Mouse (Mus musculus) C2C12 (cell line): ENCODE measurements around the gene Phtf2.
A peak's percentile ranks its signal among the peaks of the same experiment; 100 is the strongest.

ENCODE experiments used
- CTCF ChIP-seq: IDR thresholded peaks from one replicate; pipeline ENCODE4 v1.5.1; 2011; ENCODE audit not compliant: control insufficient read depth, insufficient read depth, insufficient read length
- MYOG ChIP-seq: IDR thresholded peaks from one replicate; pipeline ENCODE4 v1.6.1; 2011; ENCODE audit not compliant: control insufficient read depth, insufficient read length; ENCODE audit errors: extremely low read depth

DNA sequence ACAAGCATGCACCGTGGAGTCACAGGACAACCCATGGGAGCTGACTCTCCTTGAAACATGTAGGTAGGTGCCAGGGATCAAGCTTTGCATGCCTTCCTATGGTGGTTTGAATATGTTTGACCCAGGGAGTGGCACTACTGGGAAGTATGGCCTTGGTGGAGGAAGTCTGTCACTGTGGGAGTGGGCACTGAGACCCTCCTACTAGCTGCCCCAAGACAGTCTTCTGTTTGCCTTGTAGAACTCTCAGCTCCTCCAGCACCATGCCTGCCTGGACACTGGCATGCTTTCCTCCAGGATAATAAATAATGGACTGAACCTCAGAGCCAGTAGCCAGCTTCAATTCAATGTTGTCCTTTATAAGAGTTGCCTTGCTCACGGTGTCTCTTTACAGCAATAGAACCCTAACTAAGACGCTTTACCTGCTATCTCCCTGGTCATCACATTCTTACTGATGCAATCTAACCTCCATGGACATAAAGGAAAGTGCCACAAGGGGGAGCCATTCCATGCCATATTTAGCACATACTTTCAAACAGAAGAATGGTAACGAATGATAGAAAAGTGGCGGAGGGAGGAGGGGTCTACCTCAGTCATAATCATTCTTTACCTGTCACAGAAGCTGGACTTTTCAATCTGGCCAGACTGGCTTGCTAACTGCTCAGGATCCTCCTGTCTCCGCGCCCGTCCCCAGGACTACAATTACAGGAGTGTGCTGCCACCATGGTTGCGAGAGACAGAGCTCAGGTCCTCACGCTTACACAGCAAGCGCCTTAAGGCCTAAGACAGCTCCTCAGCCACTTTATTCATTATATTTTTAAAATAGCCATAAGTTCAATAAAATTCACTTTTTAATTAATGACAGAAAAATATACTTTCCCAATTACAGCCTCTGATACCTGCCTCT is 31.7 kb upstream of the Phtf2 start:
- TF ChIP-seq CTCF (peak; percentile 45), MYOG (no peak)
